Mouse (Mus musculus) CD8-positive naive resting alpha-beta T cell, adult 2 months (primary cell): ENCODE results near the gene Rabep2.
"Not testable (repeated sequence)": the region's sequence is repeated elsewhere in the genome, so short reads cannot be mapped to it uniquely, and the experiment has no call there.

ENCODE experiments used
- DNase-seq, 2 experiments: peaks; one replicate each; pipeline ENCODE4 v3.0.0; 2022; ENCODE audit warnings: low read depth in 2 of 2, low spot score in 2 of 2

Gene Rabep2

DNA sequence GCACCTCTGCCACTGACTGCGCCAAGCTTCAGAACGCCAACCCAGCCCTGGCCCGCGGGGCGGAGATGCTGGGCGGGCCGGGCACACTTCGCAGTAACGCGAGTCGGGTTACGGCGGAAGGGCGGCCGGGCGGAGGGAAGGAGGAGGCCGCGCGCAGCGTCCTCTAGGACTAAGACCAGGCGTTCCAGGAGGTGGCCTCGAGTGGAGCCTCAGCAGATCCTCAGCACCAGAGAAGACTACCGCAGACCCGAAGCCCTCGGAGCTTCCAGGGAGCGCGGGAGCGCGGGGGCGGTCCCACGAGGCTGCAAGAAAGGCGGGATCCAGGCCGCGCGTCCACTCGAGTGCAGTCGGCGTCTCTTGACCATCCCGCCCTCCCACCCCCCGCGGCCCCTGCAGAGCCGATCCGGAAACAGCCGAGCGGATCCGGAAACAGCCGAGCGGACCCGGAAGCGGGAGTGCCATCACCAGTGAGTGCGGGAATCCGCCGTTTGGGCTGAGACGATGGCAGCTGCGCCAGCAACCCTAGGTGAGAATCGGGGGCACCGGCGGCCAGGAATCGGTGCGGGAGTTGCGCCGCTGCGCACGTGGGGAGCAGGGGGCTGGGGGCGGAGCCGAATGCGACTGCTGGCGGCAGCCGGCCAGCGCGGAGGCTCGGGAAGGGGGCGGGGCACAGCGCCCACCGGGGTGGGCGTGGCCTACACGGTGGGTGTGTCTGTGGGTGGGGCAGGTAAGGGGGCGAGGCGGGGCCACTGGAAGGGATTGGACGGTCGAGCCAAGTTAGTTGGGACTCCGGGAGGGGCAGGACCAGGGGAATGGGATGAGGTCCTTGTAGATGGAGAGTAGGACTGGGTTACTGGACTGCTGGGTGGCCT, at the start of gene Rabep2:
Rabep2 (plus strand) TSS at position 129 of the 872 bp plus-strand sequence.
- peak; percentile 72 to 84 for DNase-seq

DNA sequence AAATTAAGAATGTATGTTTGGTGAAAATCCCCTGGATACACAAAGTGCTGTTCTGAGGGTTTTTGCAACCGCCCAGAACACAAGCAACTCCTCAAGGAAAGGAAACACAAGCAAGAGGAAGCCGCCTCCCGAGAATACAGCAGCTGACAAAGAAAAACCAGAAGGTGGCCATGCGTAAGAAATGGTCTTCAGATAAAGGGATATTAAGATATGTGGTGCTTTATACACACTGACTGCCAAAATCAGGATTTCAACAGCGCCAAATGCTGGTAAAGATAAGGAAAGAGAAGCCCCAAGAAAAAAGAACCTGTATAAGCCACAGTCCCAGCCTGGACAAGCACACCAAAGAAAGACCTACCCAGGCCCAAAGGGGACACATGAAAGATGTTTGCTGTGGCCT, 45.0 kb upstream of the Rabep2 start:
- no peak for DNase-seq

DNA sequence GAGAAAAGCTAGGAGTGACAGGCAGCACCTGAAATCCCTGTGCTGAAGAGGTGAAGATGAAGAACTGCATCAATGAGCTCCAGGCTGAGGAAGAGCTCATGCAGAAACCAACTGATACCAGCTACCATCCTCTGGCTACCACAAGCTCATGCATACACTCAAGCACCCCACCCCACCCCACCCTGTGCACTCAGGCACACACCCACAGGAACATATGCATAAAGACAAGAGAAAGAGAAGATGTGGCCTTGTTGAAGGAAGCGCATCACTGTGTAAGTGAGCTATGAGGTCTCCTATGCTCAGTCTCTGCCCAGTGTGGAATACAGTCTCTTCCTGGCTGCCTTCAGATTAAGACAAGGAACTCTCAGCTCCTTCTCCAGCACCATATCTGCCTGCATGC, 40.4 kb upstream of the Rabep2 start:
- DNase-seq = no peak

DNA sequence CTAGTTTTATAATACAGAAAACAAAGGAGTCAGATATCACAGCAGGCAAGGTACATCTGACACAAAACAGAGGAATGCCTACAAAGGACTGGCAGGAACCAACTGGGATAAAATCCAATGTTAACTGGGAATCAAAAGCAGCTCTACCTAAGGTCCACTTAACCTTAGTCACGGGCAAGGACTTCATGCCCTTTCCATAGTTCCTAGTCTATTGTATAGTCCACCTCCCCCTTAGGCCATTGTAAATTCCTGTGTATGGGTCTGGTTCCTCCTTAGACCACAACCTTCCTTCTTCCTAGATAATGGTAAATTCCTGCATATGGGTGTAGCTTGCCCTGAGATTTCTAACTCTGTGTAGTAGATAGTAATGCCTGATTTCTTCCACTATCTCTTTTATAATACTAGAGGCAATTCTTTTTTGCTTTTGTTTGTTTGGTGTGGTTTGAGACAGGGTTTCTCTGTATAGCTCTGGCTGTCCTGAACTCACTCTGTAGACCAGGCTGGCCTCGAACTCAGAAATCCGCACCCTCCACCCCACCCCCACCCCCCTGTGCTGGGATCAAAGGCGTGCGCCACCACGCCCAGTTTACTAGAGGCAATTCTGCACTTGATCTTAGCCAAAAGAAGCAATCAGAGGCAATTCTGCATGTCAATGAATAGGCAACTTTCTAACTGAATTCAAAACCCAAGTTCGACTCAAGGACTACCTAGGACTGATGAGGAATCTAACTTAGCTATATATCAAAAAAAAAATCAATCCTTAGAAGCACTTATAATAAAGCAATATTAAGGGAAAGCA, 36.3 kb upstream of the Rabep2 start:
- not testable (repeated sequence) for DNase-seq

DNA sequence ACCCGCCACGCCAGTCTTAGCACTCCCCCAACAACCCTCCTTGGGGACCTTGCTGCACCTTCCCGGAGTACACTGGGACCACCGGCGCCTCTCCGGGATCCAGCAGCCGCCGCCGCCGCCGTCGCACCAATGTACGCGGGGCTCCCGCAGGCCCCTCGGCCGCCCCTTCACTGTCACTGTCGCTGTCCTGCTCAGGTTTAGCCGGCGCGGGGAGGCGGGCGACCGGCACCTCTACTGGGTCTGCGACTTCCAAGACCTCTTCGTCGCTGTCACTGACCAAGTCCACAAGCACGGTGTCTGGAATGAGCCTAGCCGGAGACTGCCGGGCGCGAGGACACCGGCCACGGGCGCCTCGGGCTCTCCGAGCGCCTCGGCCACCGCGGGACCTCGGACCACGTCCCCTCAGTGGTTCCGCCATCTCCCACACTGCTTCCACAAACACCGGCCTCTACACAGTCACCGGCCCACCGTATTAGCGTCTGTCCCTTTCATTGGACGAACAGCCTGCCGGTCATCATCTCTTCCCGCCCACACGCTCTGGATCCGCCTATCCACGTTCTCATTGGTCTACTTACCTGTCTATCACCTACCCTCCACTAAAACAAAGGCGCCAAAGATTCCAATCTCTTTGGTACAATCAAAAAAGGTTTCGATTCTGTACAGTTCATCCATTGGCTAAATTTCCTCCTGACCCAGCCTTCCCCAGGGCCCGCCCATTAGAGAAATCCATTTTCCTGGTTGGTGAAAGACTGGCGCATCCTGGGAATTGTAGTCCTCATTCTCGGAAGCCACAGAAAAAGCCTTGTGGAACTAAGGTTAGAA, 32.0 kb upstream of the Rabep2 start, which contains the start of gene Nfatc2ip:
Nfatc2ip (minus strand) TSS at position 440 of the 822 bp plus-strand sequence.
- DNase-seq = peak; percentile 87 to 92

DNA sequence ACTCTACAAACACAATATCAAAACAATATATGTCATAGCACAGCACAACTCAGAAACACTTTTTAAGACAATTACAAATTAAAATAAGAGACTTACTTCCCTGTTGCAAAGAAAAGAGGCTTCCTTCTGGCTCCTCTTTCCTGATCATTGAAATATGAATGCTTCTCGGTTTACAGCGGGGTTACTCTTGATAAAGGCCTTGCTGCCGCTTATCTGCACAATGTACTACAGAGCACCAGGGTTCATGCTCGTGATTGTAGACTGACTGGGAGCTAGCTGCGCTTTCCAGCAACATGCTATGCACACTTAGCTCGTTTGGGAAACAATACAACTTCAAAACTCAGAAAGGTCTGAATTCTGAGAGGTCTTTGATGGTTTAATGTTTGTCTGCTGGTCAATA, 31.3 kb upstream of the Rabep2 start:
- DNase-seq = no peak

DNA sequence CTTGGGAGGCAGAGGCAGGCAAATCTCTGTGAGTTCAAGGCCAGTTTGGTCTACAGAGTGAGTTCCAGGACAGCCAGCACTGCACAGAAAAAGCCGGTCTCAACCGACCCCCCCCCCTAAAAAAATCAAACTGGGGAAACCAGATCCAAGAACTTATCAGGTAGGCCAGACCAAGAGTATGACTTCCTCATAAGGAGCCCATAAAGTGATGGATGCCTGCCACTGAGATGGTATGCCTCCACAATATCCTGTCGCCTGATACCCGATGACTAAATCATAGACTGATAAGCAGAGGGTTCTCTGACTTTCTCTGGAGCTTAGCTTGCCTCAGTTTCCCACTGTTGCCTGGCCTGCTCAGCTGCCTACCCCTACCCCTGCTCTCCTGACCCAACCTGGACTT, 30.7 kb upstream of the Rabep2 start:
- no peak for DNase-seq

DNA sequence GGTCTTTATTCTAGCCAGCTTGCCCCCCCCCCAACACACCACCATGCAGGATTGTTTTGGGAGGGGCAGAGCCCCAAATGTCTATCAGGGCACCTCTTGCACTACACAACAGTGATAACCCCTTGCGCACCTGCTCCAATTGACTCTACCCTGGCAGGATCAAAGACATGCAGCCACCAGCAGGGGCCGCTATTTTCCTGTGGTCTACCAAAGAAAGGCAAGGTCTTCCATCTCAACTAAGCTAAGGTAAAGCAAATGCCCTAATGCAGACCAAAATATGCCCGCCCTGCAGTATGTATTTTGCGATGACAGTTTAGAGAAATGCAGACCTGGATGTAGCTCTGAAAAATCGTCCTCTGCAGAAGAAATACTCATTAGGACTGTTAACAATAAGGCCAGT, 29.0 kb upstream of the Rabep2 start:
- DNase-seq = peak; percentile 82 to 91

DNA sequence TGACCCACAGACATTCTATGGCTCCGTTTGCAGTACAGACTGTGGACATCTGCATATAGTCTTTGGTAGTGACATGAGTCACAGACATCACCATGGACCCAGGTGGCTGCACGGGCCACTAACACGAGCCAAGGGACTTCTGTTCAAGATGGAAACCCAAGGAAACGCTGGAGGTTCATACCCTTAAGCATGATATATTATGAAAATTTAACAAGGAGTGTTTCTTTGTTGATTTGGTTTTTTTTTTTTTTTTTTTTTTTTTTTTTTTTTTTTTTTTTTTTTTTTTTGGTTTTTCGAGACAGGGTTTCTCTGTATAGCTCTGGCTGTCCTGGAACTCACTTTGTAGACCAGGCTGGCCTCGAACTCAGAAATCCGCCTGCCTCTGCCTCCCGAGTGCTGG, 26.0 kb upstream of the Rabep2 start:
- not testable (repeated sequence) for DNase-seq

DNA sequence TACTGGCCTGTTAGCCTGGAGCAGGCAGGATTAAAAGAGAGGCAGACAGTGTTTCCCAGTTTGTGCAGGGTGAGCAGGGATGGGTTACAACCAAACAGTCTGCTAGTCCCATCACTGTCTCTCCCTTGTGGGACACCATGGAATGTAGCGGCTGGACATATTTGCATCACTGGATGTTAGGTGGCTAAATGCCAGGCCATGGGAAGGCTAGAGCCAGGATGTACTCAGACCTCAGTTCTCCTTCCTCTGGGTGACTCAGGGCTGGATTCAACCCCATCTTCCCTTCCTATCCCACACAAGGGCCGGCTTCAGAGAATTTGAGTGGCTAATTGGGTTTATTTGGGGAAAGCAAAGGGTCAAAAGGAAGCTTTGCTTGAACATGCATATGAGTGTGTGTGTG, 19.9 kb upstream of the Rabep2 start:
- DNase-seq = no peak

DNA sequence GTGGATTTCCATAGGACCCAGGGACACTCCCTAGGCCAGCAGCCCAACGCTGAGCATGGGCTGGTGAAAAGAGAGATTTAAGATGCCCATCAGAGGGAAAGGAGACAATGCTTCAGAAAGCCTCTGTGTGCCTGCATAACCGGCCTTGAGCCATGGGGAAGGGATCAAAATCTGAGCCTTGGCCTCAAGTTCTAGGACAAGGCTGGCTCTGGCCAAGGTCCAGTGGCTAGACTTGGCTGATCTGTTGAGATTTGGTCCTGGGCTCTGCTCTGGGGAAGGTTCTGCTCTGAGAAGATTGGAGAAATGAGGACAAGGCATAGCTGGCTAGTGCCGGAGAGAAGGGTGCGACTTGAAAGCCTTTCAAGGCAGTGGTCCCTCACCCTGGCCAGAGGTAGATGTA, 17.5 kb upstream of the Rabep2 start:
- no peak for DNase-seq

DNA sequence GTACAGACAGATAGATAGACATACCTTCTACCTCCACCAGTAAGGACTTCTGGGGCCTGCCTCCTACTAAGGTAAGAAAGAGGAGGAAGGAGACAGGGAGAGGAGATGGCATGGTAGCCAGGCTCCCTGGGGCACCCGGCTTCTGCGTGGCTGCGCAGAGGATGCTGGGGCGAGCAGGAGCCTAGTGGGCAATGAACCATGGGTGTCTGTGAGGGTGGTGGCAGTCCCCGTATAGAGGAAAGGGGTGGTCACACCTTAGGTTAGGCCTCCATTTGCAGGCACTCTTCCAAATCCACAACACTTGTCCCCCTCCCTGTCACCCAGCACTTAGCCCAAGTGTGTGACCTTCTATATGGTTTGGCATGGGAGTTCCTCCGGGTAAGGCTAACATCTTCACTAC, 13.8 kb upstream of the Rabep2 start, which contains the start of gene Cd19:
Cd19 (minus strand) TSS at position 165 of the 400 bp plus-strand sequence.
- no peak for DNase-seq

DNA sequence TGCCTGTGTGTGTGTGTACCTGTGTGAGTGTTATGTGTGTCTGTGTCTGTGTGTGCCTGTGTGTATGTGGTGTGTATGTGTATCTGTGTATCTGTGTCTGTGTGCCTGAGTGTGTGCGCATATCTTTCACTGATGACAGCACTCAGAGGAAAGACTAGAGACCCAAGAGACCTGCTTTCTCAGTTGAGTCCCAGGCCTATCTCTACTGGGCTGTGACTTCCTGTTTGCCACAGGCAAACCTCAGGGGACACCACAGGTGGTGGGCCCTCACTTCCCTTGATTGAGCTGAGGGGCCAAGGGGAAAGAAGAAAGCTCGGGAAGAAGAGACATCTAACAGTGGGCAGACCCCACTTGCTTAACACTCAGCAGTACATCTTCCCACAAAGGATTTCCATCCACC, 11.9 kb upstream of the Rabep2 start:
- peak in 1 of 2 experiments; percentile 20 for DNase-seq

DNA sequence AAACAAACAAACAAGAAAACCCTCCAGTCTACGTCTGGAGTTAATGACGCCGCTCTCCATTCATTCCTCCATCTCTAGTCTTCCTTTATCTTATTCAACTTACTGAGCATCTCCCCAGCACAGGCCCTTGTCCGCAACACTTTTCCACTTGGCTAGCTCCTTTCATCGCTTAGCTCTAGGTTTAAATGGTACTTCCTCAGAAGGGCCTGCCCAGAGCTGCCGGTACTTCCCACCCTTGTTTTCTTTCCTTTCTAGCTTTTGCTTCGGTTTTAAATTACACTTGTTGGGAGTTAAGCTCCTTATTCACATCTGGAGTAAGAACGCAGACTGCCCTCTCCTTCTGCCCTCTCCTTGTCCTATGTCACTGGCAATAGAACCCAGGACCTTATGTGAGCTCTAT, 11.5 kb upstream of the Rabep2 start:
- DNase-seq = no peak

DNA sequence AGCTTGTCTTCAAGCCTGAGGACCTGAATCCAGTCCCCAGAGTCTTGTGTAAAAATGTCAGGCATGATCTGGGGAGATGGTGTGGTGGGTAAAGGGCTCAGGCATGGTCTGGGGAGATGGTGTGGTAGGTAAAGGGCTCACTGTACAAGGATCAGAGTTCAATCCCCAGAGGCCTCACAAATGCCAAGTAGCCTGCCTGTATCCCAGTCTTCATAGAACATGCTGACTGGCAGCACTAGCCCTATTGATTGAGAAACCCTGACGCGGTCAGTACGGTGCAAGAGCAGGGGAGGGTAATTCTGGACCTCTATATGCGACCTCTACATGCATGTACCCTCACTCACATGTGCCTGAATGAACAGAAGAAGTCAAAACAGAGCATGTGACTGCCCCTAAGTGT, 11.0 kb upstream of the Rabep2 start:
- no peak for DNase-seq

DNA sequence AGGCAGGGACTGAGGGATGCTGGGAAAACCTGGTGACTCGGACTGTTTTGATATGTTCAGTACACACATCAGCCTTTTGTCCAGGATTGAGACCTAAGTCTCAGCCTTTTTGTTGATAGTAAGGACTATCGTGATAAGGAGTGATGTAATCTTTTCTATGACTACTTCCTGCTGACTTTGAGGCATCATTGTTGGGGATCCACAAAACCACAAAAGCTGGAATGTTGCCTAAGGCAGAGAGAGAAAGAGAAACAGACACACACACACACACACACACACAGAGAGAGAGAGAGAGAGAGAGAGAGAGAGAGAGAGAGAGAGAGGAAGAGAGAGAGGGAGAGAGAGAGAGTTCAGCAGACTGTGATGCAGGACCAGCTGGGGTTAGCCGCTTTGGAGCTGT, 10.1 kb upstream of the Rabep2 start:
- no peak for DNase-seq

DNA sequence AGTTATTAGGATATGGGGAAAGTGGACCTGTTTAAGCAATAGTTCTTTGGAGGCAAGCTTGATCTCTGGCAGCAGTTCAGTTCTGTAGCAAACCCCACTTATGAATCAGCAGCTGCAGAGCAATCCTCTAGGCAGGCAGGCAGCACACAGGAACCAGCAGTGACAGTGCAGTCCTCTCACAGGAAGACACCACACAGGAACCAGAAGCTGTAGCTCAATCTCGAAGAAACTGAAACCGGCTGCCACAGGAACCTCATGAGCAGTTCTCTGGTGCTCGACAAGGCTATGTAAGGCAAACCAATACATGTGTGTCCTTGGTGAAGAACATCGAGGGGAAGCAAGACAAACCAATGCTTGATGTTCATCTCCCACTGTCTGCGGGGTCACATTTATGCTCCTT, 6.8 kb upstream of the Rabep2 start:
- peak in 1 of 2 experiments; percentile 6 for DNase-seq

DNA sequence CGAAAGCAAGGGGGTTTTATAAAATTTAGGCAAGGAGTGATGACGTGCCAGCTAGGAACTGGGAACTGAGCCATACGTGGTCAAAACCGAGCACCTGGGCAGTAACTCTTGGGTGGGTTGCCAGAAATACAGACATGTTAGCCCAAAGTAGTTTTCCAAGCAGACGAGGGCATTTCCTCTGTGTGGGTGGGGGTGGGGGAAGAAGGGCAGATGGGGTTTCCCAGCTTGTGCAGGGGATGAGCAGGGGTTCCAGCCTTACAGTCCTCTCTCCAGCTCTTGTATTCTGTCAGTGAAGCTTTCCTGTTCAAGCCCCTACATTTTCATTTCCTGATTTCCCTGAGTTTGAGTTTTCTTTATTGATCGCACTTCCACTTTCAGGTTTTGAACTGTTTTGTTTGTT, 4.4 kb upstream of the Rabep2 start:
- DNase-seq = no peak

DNA sequence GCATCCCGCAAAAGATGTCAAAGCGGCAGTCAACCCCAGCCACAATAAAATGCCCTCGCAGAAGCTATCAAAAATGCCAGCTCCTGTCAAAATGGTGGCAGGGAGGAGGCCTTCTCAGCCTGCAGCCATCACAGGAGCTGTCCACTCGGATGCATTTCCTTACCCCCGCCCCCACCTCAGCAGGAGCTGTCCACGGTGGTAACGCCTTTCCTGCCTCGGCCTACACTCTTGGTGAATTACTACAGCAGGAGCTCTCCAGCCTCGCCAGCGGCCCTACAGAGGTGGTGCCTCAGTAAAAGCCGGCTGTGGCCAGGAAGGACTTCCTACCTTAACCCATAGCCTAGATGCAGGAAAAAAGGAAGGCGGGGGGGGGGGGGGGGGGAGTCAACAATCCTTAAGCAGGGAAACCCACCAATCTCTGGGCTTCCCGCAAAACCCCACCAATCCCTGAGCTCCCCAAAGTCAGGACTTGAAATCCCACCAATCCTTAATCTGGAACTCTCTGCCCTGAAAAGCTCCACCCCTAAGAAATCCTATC, 1.2 kb upstream of the Rabep2 start:
- DNase-seq = no peak

DNA sequence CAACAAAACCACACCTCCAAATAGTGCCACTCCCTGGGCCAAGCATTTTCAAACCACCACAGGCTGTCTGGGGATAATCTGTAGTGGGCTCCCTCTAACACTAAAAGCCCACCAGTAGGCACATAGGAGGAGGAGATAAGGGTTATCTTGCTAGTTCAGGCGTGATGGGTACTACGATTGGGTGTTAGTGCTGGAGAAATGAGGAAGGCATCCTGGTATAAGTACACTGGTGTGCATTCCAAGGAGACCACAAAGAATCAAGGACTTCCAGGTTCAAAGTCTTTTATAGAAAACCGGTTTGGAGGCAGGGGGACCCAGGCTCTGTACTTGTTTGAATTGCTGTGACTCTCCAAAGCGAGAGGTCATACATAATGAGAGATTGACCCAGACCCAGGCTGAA, 405 bp upstream of the Rabep2 start:
- DNase-seq = no peak

DNA sequence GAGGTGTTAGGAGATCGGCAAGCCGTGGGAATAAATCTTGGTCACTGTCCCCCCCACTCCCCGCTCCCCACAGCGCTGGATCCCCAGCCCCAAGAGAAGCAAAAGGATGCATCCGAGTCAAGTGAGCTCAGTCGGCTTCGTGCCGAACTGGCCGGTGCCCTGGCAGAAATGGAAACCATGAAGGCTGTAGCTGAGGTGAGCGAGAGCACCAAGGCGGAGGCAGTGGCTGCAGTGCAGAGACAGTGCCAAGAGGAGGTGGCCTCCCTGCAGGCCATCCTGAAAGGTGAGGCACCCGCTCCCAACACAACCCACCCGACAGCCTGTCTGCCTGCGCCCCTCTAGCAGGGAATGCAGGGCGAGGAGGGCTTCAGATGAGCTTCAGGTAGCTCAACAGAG, 942 bp downstream of the Rabep2 start:
- DNase-seq = no peak
